Mouse (Mus musculus) ES-Bruce4 (cell line): ENCODE data around the gene Sh2d1b1. TPM values are rescaled to one million over a fixed set of nuclear protein-coding genes. Genes with fewer than 3 reads are reported as not detected.

Experiments used
- H3K27ac ChIP-seq: 2 replicates; pipeline ENCODE4 v1.5.1; 2012; ENCODE audit warnings: low read length, inconsistent platforms; ENCODE audit not compliant: insufficient read depth
- H3K27me3 ChIP-seq: 2 replicates; pipeline ENCODE4 v1.6.1; 2012; ENCODE audit warnings: mild to moderate bottlenecking, low read length, inconsistent platforms; ENCODE audit not compliant: control insufficient read depth, poor library complexity, insufficient read depth, severe bottlenecking
- H3K36me3 ChIP-seq: 2 replicates; pipeline ENCODE4 v1.6.1; 2012; ENCODE audit warnings: inconsistent platforms, mild to moderate bottlenecking, low read length, moderate library complexity; ENCODE audit not compliant: control insufficient read depth, poor library complexity, insufficient read depth, severe bottlenecking
- H3K4me1 ChIP-seq: one replicate; pipeline ENCODE4 v1.8.1; 2011; ENCODE audit warnings: low read length; ENCODE audit not compliant: control insufficient read depth, insufficient read depth
- H3K4me3 ChIP-seq: 2 replicates; pipeline ENCODE4 v1.5.1; 2011; ENCODE audit warnings: low read depth, mild to moderate bottlenecking, low read length
- H3K9ac ChIP-seq: 2 replicates; pipeline ENCODE4 v1.6.1; 2012; ENCODE audit warnings: low read depth, mild to moderate bottlenecking, inconsistent platforms; ENCODE audit not compliant: poor library complexity, severe bottlenecking
- H3K9me3 ChIP-seq: replicated peaks from 2 replicates; pipeline ENCODE4 v1.6.1; 2012; ENCODE audit warnings: mild to moderate bottlenecking, low read length, inconsistent platforms; ENCODE audit not compliant: control insufficient read depth, poor library complexity, insufficient read depth, severe bottlenecking
- CTCF ChIP-seq: IDR thresholded peaks from one replicate; pipeline ENCODE4 v1.8.1; 2011; ENCODE audit warnings: low read depth, low read length
- EP300 ChIP-seq: IDR thresholded peaks from 2 replicates; pipeline ENCODE4 v1.6.1; 2011; ENCODE audit warnings: low read depth, low read length; ENCODE audit not compliant: insufficient read depth
- POLR2A ChIP-seq: IDR thresholded peaks from one replicate; pipeline ENCODE4 v1.8.1; 2011; ENCODE audit warnings: low read length; ENCODE audit not compliant: insufficient read depth
- polyA plus RNA-seq: library from polyadenylated mRNA; stranded (reverse); fragments of >200 nt; gene quantifications from 2 replicates; pipeline ENCODE4 v1.2.4, GENCODE M21; 2011; ENCODE audit warnings: low read depth; ENCODE audit not compliant: missing spikeins, insufficient read depth, insufficient read length

Sh2d1b1 gene
- polyA plus RNA-seq, 1 experiment, result not detected

DNA sequence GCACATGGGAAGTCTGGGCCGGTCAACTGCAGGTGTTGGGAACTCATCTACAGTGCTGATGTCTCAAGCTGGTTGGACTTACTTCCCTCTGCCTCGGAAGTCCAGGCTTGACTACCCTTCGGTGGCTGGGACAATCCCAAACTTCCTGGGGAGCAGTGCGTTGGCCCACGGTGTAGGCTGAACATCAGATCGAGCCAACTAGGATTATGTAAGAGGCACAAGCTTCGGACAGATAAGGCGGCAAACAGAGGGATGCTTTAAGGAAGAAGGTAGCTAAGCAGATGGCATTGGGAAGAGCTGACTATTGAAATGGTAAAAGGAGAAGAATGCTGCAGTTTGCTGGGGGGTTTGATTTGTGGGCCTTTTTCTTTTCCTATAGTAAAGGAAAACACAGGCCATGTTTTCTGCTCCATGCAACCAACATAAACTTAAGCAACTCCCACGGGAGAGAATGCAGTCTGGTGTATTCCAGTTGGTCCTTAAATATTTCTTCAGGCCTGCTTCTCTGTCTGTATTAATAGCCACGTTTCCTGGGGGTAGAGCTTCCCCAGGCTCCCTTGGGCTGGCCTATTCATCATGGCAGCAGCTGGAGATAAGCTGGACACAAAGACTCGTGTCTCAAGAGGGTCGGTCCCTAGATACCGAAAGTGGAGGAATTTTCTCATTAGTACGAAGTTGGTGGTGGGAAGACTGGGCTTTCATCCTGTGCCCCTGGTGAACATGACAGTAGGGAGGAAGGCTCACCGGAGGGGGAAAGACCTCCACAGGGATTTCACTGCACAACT, 17.9 kb downstream of the Sh2d1b1 start:
- TF ChIP-seq POLR2A (no peak), EP300 (no peak), CTCF (no peak)
- no peak overlapping the region for H3K4me3 ChIP-seq
- no peaks in the 10 kb centered on the region for H3K36me3 ChIP-seq
- H3K9me3 ChIP-seq, result no peaks in the 10 kb centered on the region
- no peaks in the 10 kb centered on the region for H3K4me1 ChIP-seq
- no peak overlapping the region for H3K27ac ChIP-seq
- no peak overlapping the region for H3K9ac ChIP-seq
- no peaks in the 10 kb centered on the region for H3K27me3 ChIP-seq

DNA sequence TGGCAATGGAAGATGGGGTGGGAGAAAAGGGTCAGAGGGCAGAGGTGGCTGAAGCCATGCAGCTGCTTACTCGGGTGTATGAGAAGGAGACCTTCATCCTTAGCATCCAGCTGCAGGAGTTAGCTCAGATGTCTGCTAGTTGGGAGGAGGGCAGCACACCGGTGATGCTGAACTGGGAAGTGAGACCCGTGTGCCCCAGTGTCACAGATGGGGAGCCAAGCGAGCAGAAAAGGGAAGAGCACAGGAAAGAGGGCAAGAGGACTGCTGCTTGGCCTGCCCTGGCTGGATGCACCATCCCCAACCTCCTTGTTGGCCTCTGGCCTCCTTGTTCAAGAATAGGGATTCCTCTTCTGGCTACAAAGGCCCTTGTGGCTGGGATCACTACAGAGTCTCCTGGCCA, 22.4 kb downstream of the Sh2d1b1 start:
- Histone ChIP-seq H3K9ac (no peak overlapping the region), H3K36me3 (no peaks in the 10 kb centered on the region), H3K4me1 (no peaks in the 10 kb centered on the region), H3K27me3 (no peaks in the 10 kb centered on the region), H3K27ac (no peak overlapping the region), H3K9me3 (no peaks in the 10 kb centered on the region), H3K4me3 (no peak overlapping the region)
- no peak for TF ChIP-seq CTCF
- no peak for TF ChIP-seq POLR2A
- TF ChIP-seq EP300, result no peak

DNA sequence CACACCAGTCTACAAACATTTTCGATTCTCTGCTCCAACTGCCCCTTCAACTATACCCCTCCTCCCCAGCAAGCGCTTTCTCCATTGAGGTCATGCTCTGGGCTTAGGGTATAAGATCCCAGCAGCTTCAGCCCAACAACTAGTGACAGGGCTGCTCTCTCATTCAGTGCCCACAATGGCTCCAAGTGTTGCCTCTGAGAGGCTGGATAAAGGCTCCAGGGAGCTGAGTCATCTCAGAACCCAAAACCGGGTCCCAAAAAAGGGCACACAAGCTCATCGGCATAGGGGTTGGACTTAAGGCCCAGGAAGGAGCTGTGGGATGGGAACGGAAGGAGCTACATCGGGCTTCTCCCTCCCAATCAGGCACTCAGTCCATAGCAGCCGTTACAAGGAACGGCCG, 24.6 kb downstream of the Sh2d1b1 start:
- no peaks in the 10 kb centered on the region for H3K9me3 ChIP-seq
- H3K27me3 ChIP-seq, result no peaks in the 10 kb centered on the region
- H3K36me3 ChIP-seq, result no peaks in the 10 kb centered on the region
- TF ChIP-seq EP300 (no peak), POLR2A (no peak), CTCF (no peak)
- H3K27ac ChIP-seq, result no peak overlapping the region
- no peak overlapping the region for H3K4me3 ChIP-seq
- H3K9ac ChIP-seq, result no peak overlapping the region
- no peaks in the 10 kb centered on the region for H3K4me1 ChIP-seq

DNA sequence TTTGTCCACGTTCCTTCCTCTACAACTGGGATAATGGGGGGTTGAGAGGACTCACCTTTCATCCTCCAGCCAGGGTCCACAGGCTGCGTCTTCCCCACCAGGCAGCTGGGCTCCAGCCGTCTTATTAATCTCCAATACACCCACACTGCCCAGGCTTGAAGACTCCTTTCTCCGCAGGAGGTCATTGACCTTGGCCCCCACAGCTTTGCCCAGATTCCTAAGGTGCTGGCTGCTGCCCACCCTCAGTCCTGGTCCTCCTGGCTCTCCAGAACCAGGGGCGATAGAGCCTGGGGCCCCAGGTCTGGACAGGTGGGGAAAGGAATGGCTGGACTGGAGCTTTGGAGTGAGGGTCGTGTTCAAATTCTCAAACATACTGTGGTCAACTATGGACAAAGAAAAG, 25.3 kb downstream of the Sh2d1b1 start:
- Histone ChIP-seq H3K36me3 (no peaks in the 10 kb centered on the region), H3K27ac (no peak overlapping the region), H3K27me3 (no peaks in the 10 kb centered on the region), H3K9me3 (no peaks in the 10 kb centered on the region), H3K4me1 (no peaks in the 10 kb centered on the region), H3K4me3 (no peak overlapping the region), H3K9ac (no peak overlapping the region)
- TF ChIP-seq EP300, result no peak

DNA sequence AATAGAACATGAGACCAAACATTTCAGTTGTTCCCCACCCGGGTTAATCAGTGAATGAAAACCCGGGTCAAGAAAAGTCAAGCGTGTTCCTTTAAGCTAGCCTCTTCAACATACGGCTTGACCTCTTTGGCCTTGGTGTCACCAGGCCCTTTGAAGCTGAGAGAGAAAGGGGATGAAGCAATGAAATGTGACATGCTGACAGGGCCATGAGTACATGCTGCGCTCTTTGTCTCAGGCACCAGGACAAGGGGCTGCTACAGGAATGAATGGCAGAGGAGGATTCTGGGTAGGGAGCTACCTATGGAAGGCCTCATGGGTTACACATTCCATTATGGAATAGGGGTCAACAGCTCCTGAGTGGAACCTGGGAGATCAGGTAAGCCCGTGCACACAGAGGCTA, 26.0 kb downstream of the Sh2d1b1 start:
- H3K4me3 ChIP-seq, result no peak overlapping the region
- H3K4me1 ChIP-seq, result no peaks in the 10 kb centered on the region
- no peak overlapping the region for H3K9ac ChIP-seq
- no peaks in the 10 kb centered on the region for H3K9me3 ChIP-seq
- no peak for TF ChIP-seq CTCF
- no peak for TF ChIP-seq POLR2A
- TF ChIP-seq EP300, result no peak
- no peaks in the 10 kb centered on the region for H3K27me3 ChIP-seq
- H3K36me3 ChIP-seq, result no peaks in the 10 kb centered on the region
- H3K27ac ChIP-seq, result no peak overlapping the region

DNA sequence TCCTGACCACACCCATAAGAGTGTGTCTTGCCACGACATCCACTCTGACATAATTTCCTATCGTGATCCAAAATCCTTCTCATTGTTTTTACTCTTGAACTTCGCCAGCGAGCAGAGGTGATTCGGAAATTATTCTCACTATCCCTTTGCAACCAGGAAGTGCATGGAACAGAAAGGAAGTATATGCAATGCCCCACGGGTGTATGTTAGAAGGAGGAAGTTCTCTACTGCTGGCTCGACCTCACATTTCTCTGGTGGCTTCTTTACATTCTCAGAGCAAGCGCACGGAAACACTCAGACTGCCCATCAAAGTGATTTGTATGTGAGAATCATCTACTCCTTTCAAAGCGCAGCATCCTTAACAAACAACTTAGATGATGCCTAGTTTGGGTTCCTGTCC, 27.9 kb downstream of the Sh2d1b1 start:
- Histone ChIP-seq H3K27me3 (no peaks in the 10 kb centered on the region; the same call in 1 of the 2 replicates), H3K4me3 (no peak overlapping the region), H3K4me1 (no peaks in the 10 kb centered on the region), H3K9ac (no peak overlapping the region), H3K27ac (no peak overlapping the region), H3K36me3 (no peaks in the 10 kb centered on the region), H3K9me3 (no peaks in the 10 kb centered on the region)
- no peak for TF ChIP-seq CTCF
- no peak for TF ChIP-seq EP300
- TF ChIP-seq POLR2A, result no peak
